Mouse (Mus musculus) liver, embryonic 16.5 days (tissue): Measurements from ENCODE around the gene Fbxl3. TPM values are rescaled to one million over a fixed set of nuclear protein-coding genes. Genes with fewer than 3 reads are reported as not detected.

ENCODE experiments used
- ATAC-seq: fragments of 200-750 bp; cut with Nextera tagmentation; 2 replicates; pipeline ENCODE4 v1.8.0; 2017; ENCODE audit warnings: low read depth, mild to moderate bottlenecking, moderate number of reproducible peaks, moderate library complexity
- H3K27ac ChIP-seq: fragments of 300-500 bp; sonication (generic); 2 replicates; pipeline ENCODE4 v1.5.1; 2014; ENCODE audit warnings: mild to moderate bottlenecking, low read length
- H3K27me3 ChIP-seq: fragments of 300-500 bp; sonication (generic); 2 replicates; pipeline ENCODE4 v1.6.1; 2014; ENCODE audit warnings: low read depth, low read length, mixed read lengths; ENCODE audit not compliant: control insufficient read depth, insufficient read depth
- H3K36me3 ChIP-seq: fragments of 300-500 bp; sonication (generic); 2 replicates; pipeline ENCODE4 v1.6.1; 2014; ENCODE audit warnings: mild to moderate bottlenecking; ENCODE audit not compliant: control insufficient read depth, insufficient read depth
- H3K4me1 ChIP-seq: fragments of 300-500 bp; sonication (generic); 2 replicates; pipeline ENCODE4 v1.6.1; 2014; ENCODE audit warnings: low read depth, low read length, mixed read lengths; ENCODE audit not compliant: control insufficient read depth
- H3K4me2 ChIP-seq: fragments of 300-500 bp; sonication (generic); 2 replicates; pipeline ENCODE4 v1.6.1; 2014; ENCODE audit warnings: low read depth, low read length, mixed read lengths
- H3K4me3 ChIP-seq: fragments of 300-500 bp; sonication (generic); 2 replicates; pipeline ENCODE4 v1.5.1; 2014; ENCODE audit warnings: low read depth, mild to moderate bottlenecking, low read length
- H3K9ac ChIP-seq: fragments of 300-500 bp; sonication (generic); 2 replicates; pipeline ENCODE4 v1.6.1; 2014; ENCODE audit warnings: low read depth, low read length
- H3K9me3 ChIP-seq: fragments of 300-500 bp; sonication (generic); replicated peaks from 2 replicates; pipeline ENCODE4 v1.6.1; 2016; ENCODE audit warnings: low read length; ENCODE audit not compliant: control insufficient read depth
- WGBS: fragments of 180-500 bp; shearing (Covaris S2); extraction: QIAGEN DNeasy Blood & Tissue Kit; methylation state at CpG from one replicate; pipeline ENCODE4 v1.1.7; 2014; ENCODE audit not compliant: insufficient replicate concordance; 5-methylcytosine and 5-hydroxymethylcytosine counted together
- polyA plus RNA-seq: library from polyadenylated mRNA; unstranded; fragments of >200 nt; fragmentation: Nextera tagmentation; extraction: Ambion mirVana; gene quantifications from 2 replicates; pipeline ENCODE4 v1.2.1, GENCODE M21; 2015

Gene Fbxl3
- polyA plus RNA-seq, 1 experiment from 2014 or later, result 14.6 TPM

GRCm38 (mm10) chr14:103093236-103093635, 6.1 kb downstream of the Fbxl3 start:
- H3K9ac ChIP-seq, result no peak overlapping the region
- 81% methylated on average over 3 of the region's 3 CpGs for WGBS
- H3K27me3 ChIP-seq, result no peaks in the 10 kb centered on the region
- ATAC-seq, result no peak
- H3K4me1 ChIP-seq, result peaks cover 16% of the 10 kb centered on the region
- H3K27ac ChIP-seq, result no peak overlapping the region
- peaks cover 28% of the 10 kb centered on the region for H3K36me3 ChIP-seq
- no peak overlapping the region for H3K4me2 ChIP-seq
- no peaks in the 10 kb centered on the region for H3K9me3 ChIP-seq
- no peak overlapping the region for H3K4me3 ChIP-seq

- no peaks in the 10 kb centered on the region for H3K9me3 ChIP-seq
- no peak overlapping the region for H3K9ac ChIP-seq
- no peak overlapping the region for H3K27ac ChIP-seq
- H3K36me3 ChIP-seq, result peaks cover 39% of the 10 kb centered on the region
- H3K4me2 ChIP-seq, result no peak overlapping the region
- no peak overlapping the region for H3K4me3 ChIP-seq
- 65% methylated on average over 6 of the region's 6 CpGs for WGBS
- no peak for ATAC-seq
- no peaks in the 10 kb centered on the region for H3K27me3 ChIP-seq
- H3K4me1 ChIP-seq, result peaks cover 24% of the 10 kb centered on the region
Observed at GRCm38 (mm10) chr14:103088624-103089023, 10.7 kb downstream of the Fbxl3 start.

DNA sequence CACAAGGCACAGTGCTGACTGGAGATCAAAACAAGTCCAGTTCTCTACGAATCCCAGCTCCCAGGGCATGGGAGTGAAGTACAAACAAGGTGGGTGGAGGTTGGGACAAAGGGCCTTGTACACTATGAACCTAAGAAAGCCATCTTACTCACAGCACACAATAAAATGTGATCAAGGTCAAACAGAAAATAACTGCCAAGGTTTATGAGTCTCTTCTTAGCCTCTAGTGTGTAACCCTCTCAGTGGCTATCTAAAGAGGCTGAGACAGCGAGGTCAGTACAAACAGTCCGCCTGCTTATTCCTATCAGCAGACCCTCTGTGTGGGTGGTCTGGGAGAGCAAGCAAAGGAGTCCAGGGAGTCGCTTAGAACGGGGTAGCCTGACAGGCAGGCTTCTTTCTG, 11.5 kb downstream of the Fbxl3 start:
- peaks cover 44% of the 10 kb centered on the region for H3K36me3 ChIP-seq
- peak overlapping the region; percentile 93 for H3K27ac ChIP-seq
- peaks cover 24% of the 10 kb centered on the region for H3K4me1 ChIP-seq
- no peak overlapping the region; the same call in 1 of the 2 replicates for H3K9ac ChIP-seq
- H3K9me3 ChIP-seq, result no peaks in the 10 kb centered on the region
- 80% methylated on average over 5 of the region's 5 CpGs for WGBS
- no peak overlapping the region for H3K4me3 ChIP-seq
- H3K27me3 ChIP-seq, result no peaks in the 10 kb centered on the region
- no peak overlapping the region for H3K4me2 ChIP-seq
- no peak for ATAC-seq

- peak; percentile 94 for ATAC-seq
- H3K4me2 ChIP-seq, result peak overlapping the region; percentile 51
- peaks cover 43% of the 10 kb centered on the region for H3K36me3 ChIP-seq
- peaks cover 24% of the 10 kb centered on the region for H3K4me1 ChIP-seq
- H3K4me3 ChIP-seq, result peak overlapping the region; percentile 17; the same call in 1 of the 2 replicates
- no peaks in the 10 kb centered on the region for H3K9me3 ChIP-seq
- peak overlapping the region; percentile 93 for H3K27ac ChIP-seq
- no peaks in the 10 kb centered on the region for H3K27me3 ChIP-seq
- H3K9ac ChIP-seq, result peak overlapping the region; percentile 23
- WGBS, result 24% methylated on average over 4 of the region's 4 CpGs
Observed at GRCm38 (mm10) chr14:103086671-103087324, 12.6 kb downstream of the Fbxl3 start.

DNA sequence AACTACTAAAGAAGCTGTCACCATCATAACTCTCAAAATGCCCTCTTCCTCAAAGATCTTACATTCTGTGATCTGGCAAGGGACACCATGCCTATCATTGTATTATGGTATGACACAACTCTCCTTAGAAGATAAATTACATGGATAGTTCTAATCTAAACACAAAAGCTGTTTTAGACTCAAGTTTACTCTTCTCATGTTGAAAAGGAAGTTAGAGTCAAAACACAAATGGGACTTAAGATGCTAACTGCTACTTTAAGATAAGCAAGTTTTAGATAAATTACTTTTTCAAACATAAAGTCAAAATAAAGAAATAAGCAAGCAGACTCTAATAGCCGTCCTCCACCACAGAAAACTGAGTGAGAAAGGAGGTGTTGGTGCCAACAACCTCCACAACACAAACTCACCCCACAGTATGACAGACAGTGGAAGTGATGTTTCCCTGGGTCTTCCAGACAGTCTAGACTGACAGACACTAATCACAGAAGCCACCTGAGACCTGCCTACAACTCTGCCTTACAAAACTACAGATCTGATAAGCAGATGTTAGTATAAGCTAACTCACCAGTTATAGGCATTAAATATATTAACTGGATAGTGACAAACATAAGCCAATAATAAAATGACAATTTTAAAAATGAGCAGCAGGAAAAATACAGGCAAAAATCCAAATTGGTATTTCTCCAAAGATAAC, 13.4 kb downstream of the Fbxl3 start:
- peak; percentile 45 for ATAC-seq
- H3K4me1 ChIP-seq, result peaks cover 24% of the 10 kb centered on the region
- H3K9me3 ChIP-seq, result no peaks in the 10 kb centered on the region
- no peaks in the 10 kb centered on the region for H3K27me3 ChIP-seq
- 44% methylated on average over 1 of the region's 1 CpGs for WGBS
- 0 out of 2 replicates have a peak overlapping the region, but pooled peaks have one; percentile 14 for H3K9ac ChIP-seq
- H3K4me2 ChIP-seq, result peak overlapping the region; percentile 51
- H3K4me3 ChIP-seq, result 0 out of 2 replicates have a peak overlapping the region, but pooled peaks have one; percentile 4
- H3K27ac ChIP-seq, result peak overlapping the region; percentile 93
- H3K36me3 ChIP-seq, result peaks cover 37% of the 10 kb centered on the region

DNA sequence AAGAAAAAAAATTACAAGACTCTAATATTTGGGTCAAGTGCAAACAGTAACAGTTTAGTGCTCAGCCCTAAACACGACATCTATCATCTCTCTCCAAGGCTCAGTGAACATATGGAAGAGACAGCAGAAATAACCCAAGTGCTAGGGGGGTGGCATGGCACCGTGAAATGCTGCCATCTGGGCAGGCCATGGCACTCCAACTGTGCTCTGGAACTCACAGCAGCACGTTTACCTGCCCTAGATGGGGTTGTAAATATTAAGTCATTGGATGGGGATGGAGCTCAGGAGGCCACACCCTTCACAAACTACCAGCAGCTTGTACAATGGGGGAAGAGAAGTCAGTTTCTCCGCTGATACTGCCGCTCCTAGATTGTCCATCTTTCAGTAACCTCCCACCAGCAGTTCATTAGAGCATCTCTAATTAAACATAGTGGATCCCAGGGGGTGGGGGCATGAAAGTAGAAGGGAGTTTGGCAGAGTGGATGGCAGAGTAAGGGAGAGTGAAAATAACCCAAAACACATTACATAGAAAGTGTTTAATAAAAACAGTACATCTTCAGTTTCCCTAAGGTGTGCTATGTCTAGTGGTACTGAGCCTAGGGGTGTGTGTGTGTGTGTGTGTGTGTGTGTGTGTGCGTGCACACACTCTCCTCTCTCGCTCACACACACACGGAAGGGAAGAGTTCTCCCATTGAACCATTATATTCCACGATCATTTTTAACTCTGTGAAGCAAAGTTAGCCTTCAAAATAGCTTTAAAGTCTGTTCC, 20.0 kb downstream of the Fbxl3 start:
- Histone ChIP-seq H3K9me3 (no peaks in the 10 kb centered on the region), H3K36me3 (peaks cover 21% of the 10 kb centered on the region), H3K27ac (no peak overlapping the region), H3K4me3 (no peak overlapping the region), H3K4me1 (no peaks in the 10 kb centered on the region), H3K27me3 (no peaks in the 10 kb centered on the region), H3K9ac (no peak overlapping the region), H3K4me2 (no peak overlapping the region)
- WGBS, result 83% methylated on average over 9 of the region's 9 CpGs
- ATAC-seq, result no peak

DNA sequence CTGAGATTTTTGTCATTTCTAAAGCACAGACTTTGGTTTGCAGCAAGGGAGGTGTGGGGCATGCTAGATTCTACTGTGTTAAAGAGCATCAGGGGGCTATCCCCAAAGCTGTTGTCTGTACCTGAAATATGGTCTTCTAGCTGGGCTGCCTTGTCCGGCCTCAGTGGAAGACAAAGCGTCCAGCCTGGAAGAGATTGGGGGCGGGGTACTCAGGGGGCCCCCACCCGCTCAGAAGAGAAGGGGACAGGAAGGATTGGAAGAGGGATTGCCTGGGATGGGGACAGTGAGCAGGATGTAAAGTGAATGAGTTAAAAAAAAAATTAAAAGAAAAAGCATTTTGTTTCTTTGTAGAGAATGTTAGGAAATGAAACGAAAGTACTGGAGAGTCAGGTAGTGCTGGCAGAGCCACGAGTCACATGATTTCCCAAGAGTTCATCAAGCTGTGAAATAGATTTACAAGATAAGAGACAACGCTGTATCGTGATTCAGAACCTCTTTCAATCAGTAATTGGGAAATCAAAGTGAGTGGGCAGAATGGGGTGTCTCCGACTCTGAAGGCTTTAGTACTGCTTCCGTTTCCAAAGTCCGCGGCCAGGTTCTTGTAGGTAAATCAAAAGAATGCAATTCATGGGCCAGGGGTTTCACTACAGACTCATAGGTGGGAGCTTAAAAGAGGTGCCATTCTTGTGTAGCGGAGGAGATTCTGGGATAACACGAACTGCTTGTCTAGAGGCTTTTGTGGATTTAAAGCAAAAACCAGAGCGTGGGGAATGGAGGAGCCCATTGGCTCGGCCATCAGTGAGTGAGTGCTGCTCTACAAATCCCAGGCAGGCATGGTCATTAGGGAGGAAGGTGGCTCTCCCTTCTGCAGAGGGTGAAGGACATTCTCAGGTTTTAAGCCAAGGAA, 21.1 kb downstream of the Fbxl3 start:
- no peaks in the 10 kb centered on the region for H3K4me1 ChIP-seq
- ATAC-seq, result no peak
- H3K27me3 ChIP-seq, result no peaks in the 10 kb centered on the region
- WGBS, result 84% methylated on average over 16 of the region's 16 CpGs
- H3K36me3 ChIP-seq, result peaks cover 27% of the 10 kb centered on the region
- no peak overlapping the region for H3K9ac ChIP-seq
- H3K9me3 ChIP-seq, result no peaks in the 10 kb centered on the region
- no peak overlapping the region for H3K27ac ChIP-seq
- no peak overlapping the region for H3K4me2 ChIP-seq
- no peak overlapping the region for H3K4me3 ChIP-seq

- WGBS, result 74% methylated on average over 9 of the region's 9 CpGs
- no peak overlapping the region for H3K27ac ChIP-seq
- H3K9ac ChIP-seq, result no peak overlapping the region
- peaks cover 29% of the 10 kb centered on the region for H3K36me3 ChIP-seq
- no peaks in the 10 kb centered on the region for H3K4me1 ChIP-seq
- H3K4me2 ChIP-seq, result no peak overlapping the region
- H3K9me3 ChIP-seq, result no peaks in the 10 kb centered on the region
- H3K27me3 ChIP-seq, result no peaks in the 10 kb centered on the region
- no peak overlapping the region for H3K4me3 ChIP-seq
- 0 out of 2 replicates have a peak, but pooled peaks have one; percentile 35 for ATAC-seq
Observed at GRCm38 (mm10) chr14:103077272-103078005, 21.9 kb downstream of the Fbxl3 start.
